Mouse (Mus musculus) heart, embryonic 14.5 days (tissue): ENCODE measurements around the gene Duox1. TPM values are rescaled to one million over a fixed set of nuclear protein-coding genes. Genes with fewer than 3 reads are reported as not detected.

ENCODE experiments used
- ATAC-seq: fragments of 200-750 bp; cut with Nextera tagmentation; 2 replicates; pipeline ENCODE4 v1.8.0; 2017; ENCODE audit warnings: low read depth, moderate TSS enrichment; ENCODE audit not compliant: insufficient number of reproducible peaks, insufficient read depth, low FRiP score
- H3K27ac ChIP-seq, 2 experiments: fragments of 200-500 bp in 1 of 2; fragments of 300-500 bp in 1 of 2; sonication (generic) in 1 of 2; replicated peaks in 1 of 2; 2 replicates each; pipeline ENCODE4 v1.5.1; 2012 to 2014; ENCODE audit warnings: low read depth in 2 of 2, low read length in 2 of 2, control low read depth in 1 of 2, mild to moderate bottlenecking in 1 of 2, mixed read lengths in 1 of 2; ENCODE audit not compliant: control insufficient read depth in 1 of 2, insufficient read depth in 1 of 2
- H3K27me3 ChIP-seq: fragments of 300-500 bp; sonication (generic); 2 replicates; pipeline ENCODE4 v1.6.1; 2014; ENCODE audit warnings: mild to moderate bottlenecking, low read length, control low read depth; ENCODE audit not compliant: control insufficient read depth, insufficient read depth
- H3K36me3 ChIP-seq: fragments of 300-500 bp; sonication (generic); 2 replicates; pipeline ENCODE4 v1.6.1; 2014; ENCODE audit warnings: mild to moderate bottlenecking, control low read depth, low read length, mixed read lengths; ENCODE audit not compliant: control insufficient read depth, insufficient read depth
- H3K4me1 ChIP-seq, 2 experiments: fragments of 200-500 bp in 1 of 2; fragments of 300-500 bp in 1 of 2; sonication (generic) in 1 of 2; 2 replicates each; pipeline ENCODE4 v1.6.1; 2012 to 2014; ENCODE audit warnings: low read length in 2 of 2, control low read depth in 1 of 2, mixed read lengths in 1 of 2; ENCODE audit not compliant: control insufficient read depth in 2 of 2, insufficient read depth in 2 of 2
- H3K4me2 ChIP-seq: fragments of 300-500 bp; sonication (generic); 2 replicates; pipeline ENCODE4 v1.6.1; 2014; ENCODE audit warnings: mild to moderate bottlenecking, low read length
- H3K4me3 ChIP-seq, 2 experiments: fragments of 200-500 bp in 1 of 2; fragments of 300-500 bp in 1 of 2; sonication (generic) in 1 of 2; 2 replicates each; pipeline ENCODE4 v1.5.1; 2012 to 2014; ENCODE audit warnings: low read length in 2 of 2, mild to moderate bottlenecking in 2 of 2, control low read depth in 1 of 2, low read depth in 1 of 2, moderate library complexity in 1 of 2; ENCODE audit not compliant: control insufficient read depth in 1 of 2, insufficient read depth in 1 of 2
- H3K9ac ChIP-seq: fragments of 300-500 bp; sonication (generic); 2 replicates; pipeline ENCODE4 v1.6.1; 2014; ENCODE audit warnings: mild to moderate bottlenecking, low read length
- H3K9me3 ChIP-seq: fragments of 300-500 bp; sonication (generic); 2 replicates; pipeline ENCODE4 v1.6.1; 2016; ENCODE audit warnings: low read length, control low read depth; ENCODE audit not compliant: control insufficient read depth
- WGBS: fragments of 180-500 bp; shearing (Covaris S2); extraction: QIAGEN DNeasy Blood & Tissue Kit; methylation state at CpG from one replicate; pipeline ENCODE4 v1.1.7; 2014; 5-methylcytosine and 5-hydroxymethylcytosine counted together
- polyA plus RNA-seq: library from polyadenylated mRNA; unstranded; fragments of >200 nt; fragmentation: Nextera tagmentation; extraction: Ambion mirVana; gene quantifications from 2 replicates; pipeline ENCODE4 v1.2.1, GENCODE M21; 2014

Gene Duox1
- polyA plus RNA-seq, 1 experiment from 2014 or later: 0.05 TPM

DNA sequence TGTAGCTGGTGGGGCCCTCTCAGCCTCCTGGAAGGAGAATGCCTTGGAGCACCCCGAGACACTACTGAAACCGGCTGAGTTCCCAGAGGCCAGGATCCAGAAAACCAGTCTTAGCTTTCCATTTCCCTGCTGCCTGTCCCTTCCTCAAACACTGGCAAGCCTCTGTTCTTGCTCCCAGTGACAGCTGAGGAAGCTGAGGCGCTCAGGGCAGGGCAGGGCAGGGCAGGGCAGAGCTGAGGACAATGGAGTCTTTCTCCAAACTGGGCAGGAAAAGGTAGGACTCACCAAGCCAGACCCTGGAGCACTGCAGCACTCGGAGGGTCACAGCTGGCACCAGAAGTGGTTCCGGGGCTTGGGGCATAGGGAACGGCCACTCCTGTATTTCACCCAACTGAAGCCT is 44.8 kb downstream of the Duox1 start:
- Histone ChIP-seq H3K4me2 (no peak overlapping the region), H3K27ac (no peak overlapping the region), H3K9me3 (no peaks in the 10 kb centered on the region), H3K36me3 (peaks cover 25% of the 10 kb centered on the region), H3K4me3 (no peak overlapping the region), H3K27me3 (no peaks in the 10 kb centered on the region), H3K9ac (no peak overlapping the region), H3K4me1 (no peaks in the 10 kb centered on the region; a peak in 1 of 4 replicates)
- 71% methylated on average over 6 of the region's 6 CpGs for WGBS
- no peak for ATAC-seq

- Histone ChIP-seq H3K27ac (no peak overlapping the region), H3K9ac (no peak overlapping the region), H3K4me3 (no peak overlapping the region), H3K27me3 (no peaks in the 10 kb centered on the region), H3K36me3 (peaks cover 22% of the 10 kb centered on the region), H3K9me3 (no peaks in the 10 kb centered on the region), H3K4me1 (no peaks in the 10 kb centered on the region; a peak in 1 of 4 replicates), H3K4me2 (no peak overlapping the region)
- WGBS: 83% methylated on average over 6 of the region's 6 CpGs
- no peak for ATAC-seq
Observed at GRCm38 (mm10) chr2:122361181-122361580, 45.7 kb downstream of the Duox1 start.

DNA sequence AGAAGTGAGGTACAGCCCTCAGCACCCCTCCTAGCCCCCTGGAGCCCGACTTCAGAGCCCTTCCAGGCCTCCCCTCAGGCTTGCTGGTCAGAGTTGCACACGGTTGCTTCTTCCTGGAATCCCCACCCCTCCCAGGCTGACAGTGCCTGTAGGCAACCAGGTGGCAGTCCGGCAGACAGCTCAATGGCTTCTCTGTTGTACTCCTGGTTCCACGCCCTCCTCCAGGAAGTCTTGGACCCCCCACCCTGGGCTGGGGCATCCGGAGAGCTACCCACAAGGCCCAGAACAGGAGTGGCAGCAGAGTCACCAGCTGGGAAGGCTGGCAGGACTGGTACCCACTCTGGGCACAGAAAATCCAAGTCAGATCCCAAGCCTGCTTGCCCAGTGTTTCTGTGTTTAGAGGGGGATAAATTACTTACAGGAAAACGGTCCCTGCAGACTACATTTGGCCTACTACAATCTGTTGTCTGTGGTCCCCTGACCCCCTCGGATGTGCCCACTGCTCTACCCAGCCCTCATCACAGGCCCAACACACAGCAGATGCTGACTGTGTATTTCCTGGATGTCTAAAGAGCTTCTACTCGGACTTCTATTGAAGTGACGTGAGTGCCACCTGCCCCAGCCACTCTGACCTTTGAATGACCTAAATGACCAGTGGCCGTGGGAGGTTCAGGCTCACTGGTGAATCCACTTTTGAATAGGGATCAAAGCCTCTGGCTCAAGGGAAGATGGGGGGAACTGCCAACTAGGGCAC is 46.6 kb downstream of the Duox1 start:
- no peak overlapping the region for H3K27ac ChIP-seq
- no peaks in the 10 kb centered on the region for H3K27me3 ChIP-seq
- H3K9me3 ChIP-seq: no peaks in the 10 kb centered on the region
- peaks cover 3 to 6% of the 10 kb centered on the region in 2 experiments; a peak in 3 of 4 replicates for H3K4me1 ChIP-seq
- no peak overlapping the region for H3K9ac ChIP-seq
- 61% methylated on average over 10 of the region's 10 CpGs for WGBS
- H3K4me3 ChIP-seq: no peak overlapping the region
- no peak for ATAC-seq
- peaks cover 18% of the 10 kb centered on the region for H3K36me3 ChIP-seq
- no peak overlapping the region for H3K4me2 ChIP-seq

GRCm38 (mm10) chr2:122362622-122363523 is 47.4 kb downstream of the Duox1 start:
- Histone ChIP-seq H3K27me3 (no peaks in the 10 kb centered on the region), H3K9me3 (no peaks in the 10 kb centered on the region), H3K4me2 (no peak overlapping the region), H3K36me3 (peaks cover 12% of the 10 kb centered on the region; the same call in 1 of the 2 replicates), H3K4me1 (peaks cover 7 to 12% of the 10 kb centered on the region in 2 experiments; a peak in 3 of 4 replicates), H3K4me3 (no peak overlapping the region), H3K9ac (no peak overlapping the region), H3K27ac (no peak overlapping the region)
- WGBS: 84% methylated on average over 13 of the region's 13 CpGs
- ATAC-seq: no peak

DNA sequence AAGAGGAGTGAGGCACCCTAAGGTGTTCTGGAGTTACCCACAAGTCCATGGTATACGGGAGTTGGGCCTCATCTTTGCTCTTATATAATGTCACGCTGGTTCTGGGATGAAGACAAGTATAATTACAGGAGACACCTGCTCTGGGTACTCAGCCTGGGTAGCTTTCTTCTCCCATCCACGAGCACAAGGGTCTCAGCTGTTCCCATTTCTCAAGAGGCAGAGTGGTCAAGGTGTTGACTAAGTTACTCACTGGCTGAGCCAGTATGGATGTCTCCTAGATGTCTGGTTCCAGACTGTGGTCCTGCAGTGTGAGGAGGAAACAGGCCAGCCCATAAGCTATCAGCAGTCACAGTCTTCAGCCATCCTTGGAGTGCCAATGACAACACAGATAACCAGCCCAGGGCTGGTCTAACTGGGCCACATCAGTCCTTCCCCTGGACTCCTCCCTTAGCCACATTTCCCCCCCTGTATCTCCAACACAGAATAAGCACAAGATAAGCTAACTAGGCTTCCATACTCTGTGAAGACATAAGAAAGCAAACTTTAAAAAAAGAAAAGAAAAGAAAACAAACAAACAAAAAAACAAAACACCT is 49.0 kb downstream of the Duox1 start:
- Histone ChIP-seq H3K9me3 (no peaks in the 10 kb centered on the region), H3K27me3 (no peaks in the 10 kb centered on the region), H3K9ac (no peak overlapping the region), H3K4me2 (no peak overlapping the region), H3K4me1 (peaks cover 13 to 16% of the 10 kb centered on the region in 2 experiments), H3K4me3 (no peak overlapping the region), H3K36me3 (0 out of 2 replicates have a peak, but pooled peaks cover 7% of the 10 kb centered on the region), H3K27ac (no peak overlapping the region)
- 81% methylated on average over 3 of the region's 3 CpGs for WGBS
- no peak for ATAC-seq

DNA sequence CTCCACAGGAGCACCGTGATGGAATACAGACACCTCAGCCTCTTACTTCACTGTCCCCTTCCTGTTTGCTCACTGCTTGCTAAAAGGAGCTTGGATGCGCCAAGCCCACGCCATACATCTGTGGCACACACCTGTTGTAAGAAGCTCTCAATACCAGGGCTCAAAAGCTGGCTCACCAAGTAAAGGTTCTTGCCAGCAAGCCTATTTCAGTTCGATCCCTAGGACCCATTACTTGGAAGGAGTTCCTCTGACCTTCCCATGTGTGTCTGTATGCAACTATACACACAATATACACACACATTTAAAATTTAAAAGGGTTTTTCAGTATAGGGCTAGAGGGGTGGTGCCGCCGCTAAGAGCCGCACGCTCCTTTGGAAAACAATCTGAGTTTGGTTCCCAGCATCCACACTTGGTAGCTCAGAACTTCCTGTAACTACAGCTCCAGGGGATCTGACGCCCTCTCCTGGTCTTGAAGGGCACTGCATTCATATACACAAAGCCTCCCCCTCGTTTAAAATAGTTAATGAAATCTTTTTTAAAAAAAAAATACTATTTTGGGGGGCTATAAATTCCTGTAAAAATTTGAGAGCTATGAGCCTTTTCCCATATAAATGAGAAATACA is 49.9 kb downstream of the Duox1 start:
- Histone ChIP-seq H3K27ac (no peak overlapping the region), H3K9ac (no peak overlapping the region), H3K9me3 (no peaks in the 10 kb centered on the region), H3K4me1 (peaks cover 15 to 19% of the 10 kb centered on the region in 2 experiments), H3K27me3 (no peaks in the 10 kb centered on the region), H3K4me3 (no peak overlapping the region), H3K36me3 (0 out of 2 replicates have a peak, but pooled peaks cover 7% of the 10 kb centered on the region), H3K4me2 (no peak overlapping the region)
- 84% methylated on average over 10 of the region's 10 CpGs for WGBS
- no peak for ATAC-seq

DNA sequence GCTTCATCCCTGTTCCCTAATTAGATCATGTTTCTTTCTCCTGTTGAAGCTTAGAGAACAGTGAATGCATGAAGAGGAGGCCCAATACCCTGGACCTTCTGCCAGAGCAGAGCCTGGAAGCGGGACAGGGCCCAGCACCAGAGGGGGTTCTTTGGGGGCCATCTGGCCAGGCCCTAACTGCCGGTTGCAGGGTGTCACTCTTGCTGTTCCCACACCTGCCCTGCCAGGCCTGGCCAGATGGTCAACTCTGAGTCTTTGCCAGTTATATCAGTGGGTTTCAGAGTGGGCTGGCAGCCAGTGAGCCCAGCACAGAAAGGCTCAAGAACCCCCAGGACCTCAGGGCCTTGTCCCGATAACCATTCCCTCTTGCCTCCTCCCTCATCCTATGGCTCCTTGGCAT is 50.6 kb downstream of the Duox1 start:
- Histone ChIP-seq H3K36me3 (0 out of 2 replicates have a peak, but pooled peaks cover 7% of the 10 kb centered on the region), H3K9ac (no peak overlapping the region), H3K4me3 (no peak overlapping the region), H3K9me3 (no peaks in the 10 kb centered on the region), H3K4me2 (no peak overlapping the region), H3K4me1 (peaks cover 15 to 19% of the 10 kb centered on the region in 2 experiments), H3K27me3 (no peaks in the 10 kb centered on the region), H3K27ac (no peak overlapping the region)
- 88% methylated on average over 3 of the region's 3 CpGs for WGBS
- ATAC-seq: no peak
